Mouse (Mus musculus) limb, embryonic 14.5 days (tissue): Measurements from ENCODE around the gene Trib3. TPM values are rescaled to one million over a fixed set of nuclear protein-coding genes. Genes with fewer than 3 reads are reported as not detected.

Source experiments
- ATAC-seq: fragments of 200-750 bp; cut with Nextera tagmentation; 2 replicates; pipeline ENCODE4 v1.8.0; 2017; ENCODE audit warnings: low read depth, moderate number of reproducible peaks, moderate TSS enrichment; ENCODE audit not compliant: low FRiP score
- DNase-seq: peaks from one replicate; pipeline ENCODE4 v3.0.0-alpha.2; 2015; ENCODE audit warnings: low spot score
- H3K27ac ChIP-seq: fragments of 300-500 bp; sonication (generic); replicated peaks from 2 replicates; pipeline ENCODE4 v1.5.1; 2014; ENCODE audit warnings: low read depth, mild to moderate bottlenecking, low read length, moderate library complexity, mixed read lengths
- H3K27me3 ChIP-seq: fragments of 300-500 bp; sonication (generic); 2 replicates; pipeline ENCODE4 v1.6.1; 2014; ENCODE audit warnings: low read length, mixed read lengths; ENCODE audit not compliant: control insufficient read depth, insufficient read depth
- H3K36me3 ChIP-seq: fragments of 300-500 bp; sonication (generic); 2 replicates; pipeline ENCODE4 v1.6.1; 2014; ENCODE audit warnings: mild to moderate bottlenecking, low read length, moderate library complexity, mixed read lengths; ENCODE audit not compliant: control insufficient read depth, insufficient read depth
- H3K4me1 ChIP-seq: fragments of 300-500 bp; sonication (generic); 2 replicates; pipeline ENCODE4 v1.6.1; 2014; ENCODE audit warnings: antibody characterized with exemption, low read length, mixed read lengths; ENCODE audit not compliant: control insufficient read depth, insufficient read depth
- H3K4me2 ChIP-seq: fragments of 300-500 bp; sonication (generic); replicated peaks from 2 replicates; pipeline ENCODE4 v1.6.1; 2014; ENCODE audit warnings: low read depth, mild to moderate bottlenecking, low read length, moderate library complexity; ENCODE audit not compliant: severe bottlenecking
- H3K4me3 ChIP-seq: fragments of 300-500 bp; sonication (generic); replicated peaks from 2 replicates; pipeline ENCODE4 v1.5.1; 2014; ENCODE audit warnings: low read length
- H3K9ac ChIP-seq: fragments of 300-500 bp; sonication (generic); 2 replicates; pipeline ENCODE4 v1.6.1; 2014; ENCODE audit warnings: mild to moderate bottlenecking, low read depth, low read length, moderate library complexity; ENCODE audit not compliant: severe bottlenecking
- H3K9me3 ChIP-seq: fragments of 300-500 bp; sonication (generic); 2 replicates; pipeline ENCODE4 v1.6.1; 2016; ENCODE audit warnings: low read length; ENCODE audit not compliant: control insufficient read depth
- POLR2A ChIP-seq: fragments of 200-500 bp; IDR thresholded peaks from 2 replicates; pipeline ENCODE4 v1.8.0; 2012; ENCODE audit warnings: inconsistent platforms, mild to moderate bottlenecking, moderate library complexity, borderline replicate concordance; ENCODE audit not compliant: insufficient read depth, insufficient read length; ENCODE audit errors: extremely low read depth
- WGBS: fragments of 180-500 bp; shearing (Covaris S2); extraction: QIAGEN DNeasy Blood & Tissue Kit; methylation state at CpG from one replicate; pipeline ENCODE4 v1.1.7; 2014; 5-methylcytosine and 5-hydroxymethylcytosine counted together
- polyA plus RNA-seq, 2 experiments: library from polyadenylated mRNA; depleted of rRNA in 1 of 2; stranded (reverse) in 1 of 2; unstranded in 1 of 2; fragments of >200 nt; fragmentation: Nextera tagmentation in 1 of 2; extraction: Ambion mirVana in 1 of 2; gene quantifications; 2 replicates each; pipeline versions ENCODE4 v1.2.1 to v1.2.3; 2012 to 2014

Gene Trib3
- 0.77 and 0.99 TPM in 2 replicates for polyA plus RNA-seq (2012; rRNA removed)
- 1.2 and 1.4 TPM in 2 replicates for polyA plus RNA-seq (2014; fragmentation: Nextera tagmentation; extraction: Ambion mirVana)

- ATAC-seq = peak; percentile 80
- under 1% methylated on average over 51 of the region's 52 CpGs for WGBS
- H3K4me1 ChIP-seq = no peaks in the 10 kb centered on the region
- H3K9ac ChIP-seq = peak within 1 kb of the TSS; percentile 60
- no peak within 1 kb of the TSS for H3K27ac ChIP-seq
- H3K27me3 ChIP-seq = no peaks in the 10 kb centered on the region
- H3K9me3 ChIP-seq = no peaks in the 10 kb centered on the region
- peak within 1 kb of the TSS; percentile 88 for H3K4me2 ChIP-seq
- TF ChIP-seq POLR2A = 0 out of 2 replicates have a peak, but pooled peaks have one; percentile 4
- H3K4me3 ChIP-seq = peak within 1 kb of the TSS; percentile 56
- no peaks in the 10 kb centered on the region for H3K36me3 ChIP-seq
- DNase-seq = peak; percentile 84
These were observed at the start of gene Trib3 for GRCm38 (mm10) chr2:152343329-152344213. Trib3 (minus strand) TSS chr2:152344032.

GRCm38 (mm10) chr2:152393225-152394017, 49.6 kb upstream of the Trib3 start:
- H3K9ac ChIP-seq = no peak overlapping the region
- peaks cover 19% of the 10 kb centered on the region for H3K36me3 ChIP-seq
- 49% methylated on average over 9 of the region's 9 CpGs for WGBS
- no peak overlapping the region for H3K4me2 ChIP-seq
- no peak for TF ChIP-seq POLR2A
- no peak overlapping the region for H3K27ac ChIP-seq
- no peak overlapping the region for H3K4me3 ChIP-seq
- ATAC-seq (no peak), DNase-seq (no peak)
- peaks cover 19% of the 10 kb centered on the region for H3K4me1 ChIP-seq
- H3K9me3 ChIP-seq = no peaks in the 10 kb centered on the region
- no peaks in the 10 kb centered on the region for H3K27me3 ChIP-seq

GRCm38 (mm10) chr2:152392786-152393185, 49.0 kb upstream of the Trib3 start:
- ATAC-seq (no peak), DNase-seq (peak; percentile 79)
- H3K36me3 ChIP-seq = peaks cover 19% of the 10 kb centered on the region
- no peak overlapping the region for H3K27ac ChIP-seq
- no peak overlapping the region for H3K4me3 ChIP-seq
- no peak overlapping the region for H3K4me2 ChIP-seq
- no peaks in the 10 kb centered on the region for H3K9me3 ChIP-seq
- H3K27me3 ChIP-seq = no peaks in the 10 kb centered on the region
- 18% methylated on average over 3 of the region's 3 CpGs for WGBS
- no peak overlapping the region for H3K9ac ChIP-seq
- no peak for TF ChIP-seq POLR2A
- H3K4me1 ChIP-seq = peaks cover 19% of the 10 kb centered on the region

- WGBS = 85% methylated on average over 4 of the region's 4 CpGs
- Histone ChIP-seq H3K4me1 (no peaks in the 10 kb centered on the region), H3K4me3 (no peak overlapping the region), H3K27ac (no peak overlapping the region), H3K9ac (no peak overlapping the region), H3K36me3 (no peaks in the 10 kb centered on the region), H3K9me3 (no peaks in the 10 kb centered on the region), H3K27me3 (no peaks in the 10 kb centered on the region), H3K4me2 (no peak overlapping the region)
- DNase-seq (no peak), ATAC-seq (no peak)
- TF ChIP-seq POLR2A = no peak
These were observed 40.4 kb upstream of the Trib3 start for GRCm38 (mm10) chr2:152384191-152384590.

- DNase-seq = no peak
- no peak within 1 kb of the TSS for H3K27ac ChIP-seq
These were observed 32.5 kb upstream of the Trib3 start, which contains the start of gene Nrsn2 for GRCm38 (mm10) chr2:152376345-152376741. Nrsn2 (minus strand) TSS chr2:152376638.

More at GRCm38 (mm10) chr2:152376345-152376741, 32.5 kb upstream of the Trib3 start, which contains the start of gene Nrsn2:
- 3% methylated on average over 9 of the region's 16 CpGs for WGBS
- peaks cover 7% of the 10 kb centered on the region; the same call in 1 of the 2 replicates for H3K4me1 ChIP-seq
- no peaks in the 10 kb centered on the region for H3K36me3 ChIP-seq
- no peaks in the 10 kb centered on the region for H3K27me3 ChIP-seq
- peak within 1 kb of the TSS; percentile 24 for H3K4me3 ChIP-seq
- H3K4me2 ChIP-seq = peak within 1 kb of the TSS; percentile 45
- peak; percentile 69 for ATAC-seq
- no peak for TF ChIP-seq POLR2A
- H3K9me3 ChIP-seq = no peaks in the 10 kb centered on the region
- H3K9ac ChIP-seq = peak within 1 kb of the TSS; percentile 48; the same call in 1 of the 2 replicates
